Mouse (Mus musculus) forebrain, embryonic 11.5 days (tissue): ENCODE measurements around the gene Zfp445. TPM values are rescaled to one million over a fixed set of nuclear protein-coding genes. Genes with fewer than 3 reads are reported as not detected.

Experiments
- polyA plus RNA-seq: library from polyadenylated mRNA; unstranded; fragments of >200 nt; fragmentation: Nextera tagmentation; extraction: Ambion mirVana; gene quantifications from 2 replicates; pipeline ENCODE4 v1.2.1, GENCODE M21; 2014

Zfp445 gene
- polyA plus RNA-seq, 1 experiment from 2014 or later = 81.8 TPM

Other genes starting within 250 kb of the Zfp445 start
- gene Topaz1, start 118.7 kb downstream of the Zfp445 start, polyA plus RNA-seq = not detected in 2 replicates
- gene Tcaim, start 60.5 kb downstream of the Zfp445 start, polyA plus RNA-seq = 5.6 and 6.0 TPM in 2 replicates
- gene Gm35549, start 22.0 kb downstream of the Zfp445 start, polyA plus RNA-seq = 0.67 TPM in 1 of 2 replicates, not detected in the other
- 5.5 and 5.7 TPM in 2 replicates for gene Zkscan7, start 19.7 kb upstream of the Zfp445 start, polyA plus RNA-seq
- gene Zfp105, start 57.1 kb upstream of the Zfp445 start, polyA plus RNA-seq = 32.2 and 34.8 TPM in 2 replicates
- 28.9 and 31.9 TPM in 2 replicates for gene 1110059G10Rik, start 85.0 kb upstream of the Zfp445 start, polyA plus RNA-seq
- 93.9 and 109 TPM in 2 replicates for gene Kif15, start 85.0 kb upstream of the Zfp445 start, polyA plus RNA-seq
- gene Tmem42, start 155.3 kb upstream of the Zfp445 start, polyA plus RNA-seq = 17.2 and 17.6 TPM in 2 replicates
- 0.47 and 1.3 TPM in 2 replicates for gene Tgm4, start 168.7 kb upstream of the Zfp445 start, polyA plus RNA-seq
- 69.1 and 69.2 TPM in 2 replicates for gene Zdhhc3, start 247.2 kb upstream of the Zfp445 start, polyA plus RNA-seq
- 133 and 142 TPM in 2 replicates for gene Exosc7, start 247.2 kb upstream of the Zfp445 start, polyA plus RNA-seq